ENCODE assay signal across 10 mouse cellular contexts in genomic region chr11:70313833-70314232, GRCm38 (mm10). TPM values are rescaled to one million over a fixed set of nuclear protein-coding genes. Genes with fewer than 3 reads are reported as not detected.
DNase-seq lines count a peak whose midpoint lies in the region; TF ChIP-seq lines count a peak whose summit lies in the region.
"Had no signal": no experiment of that assay in that cellular context is flagged by ENCODE, and none has a peak within 500 bp of the region (broad histone marks: within the 10 kb centered on the region; RNA-seq: fewer than 3 reads in every experiment).

No protein-coding gene starts in this region.

- peak; percentile 18 for DNase-seq in adrenal gland, adult 2 months
- no peak for DNase-seq in adrenal gland, postnatal 4 days (ENCODE audit: low spot score in 2 of 2)
- DNase-seq in left cerebral cortex, adult 2 months (ENCODE audit: extremely low spot score in 1 of 2, low spot score in 2 of 2) = no peak
- no peak for DNase-seq in left cerebral cortex, postnatal 10 days (ENCODE audit: extremely low spot score in 1 of 2, low spot score in 2 of 2)
- peak; percentile 24 to 45 for DNase-seq in adrenal gland, postnatal 36 days
- peak; percentile 68 for DNase-seq in naive thymus-derived CD4-positive, alpha-beta T cell, adult 2 months (ENCODE audit: low read depth)
- DNase-seq in right cerebral cortex, adult 18-20 months = no peak
- no peak for DNase-seq in neural tube, embryonic 10.5 days (ENCODE audit: extremely low spot score, low spot score)

- intact Hi-C loops in left cerebral cortex, adult 2 months (cut with DNase I) = no loop called here
- intact Hi-C loops in left cerebral cortex, postnatal 10 days (cut with DNase I) = no loop called here

- no peak overlapping the region for H3K4me3 ChIP-seq in left cerebral cortex, adult 2 months
- H3K4me3 ChIP-seq: hindbrain, embryonic 10.5 days had no signal

- TF ChIP-seq CTCF in left cerebral cortex, adult 2 months (IDR thresholded peaks at IDR 0.05) = peak; percentile 66

- H3K27ac ChIP-seq in left cerebral cortex, adult 2 months = no peak overlapping the region
- H3K27ac ChIP-seq: hindbrain, embryonic 10.5 days; macrophage had no signal

RNA-seq across cellular contexts. Expression of gene Alox12e, which starts 8.6 kb away (rescaled TPM):
- not detected for total RNA-seq in adrenal gland, adult 2 months (2021)
- 0.06 TPM in 1 of 2 replicates, not detected in the other for polyA plus RNA-seq in adrenal gland, adult 2 months (2012; rRNA removed)
- total RNA-seq in adrenal gland, postnatal 4 days (2021) = not detected
- total RNA-seq in left cerebral cortex, adult 2 months (2021) = under 1 TPM in 1 of 2 experiments, not detected in 1; 0.33 TPM
- total RNA-seq in left cerebral cortex, postnatal 10 days (2021) = under 1 TPM; 0.20 to 0.45 TPM
- total RNA-seq in adrenal gland, postnatal 36 days (2021) = not detected
- polyA plus RNA-seq: hindbrain, embryonic 10.5 days; macrophage had no signal

RNA-seq across cellular contexts. Expression of gene Alox15, which starts 38.0 kb away (rescaled TPM):
- 1 to 10 TPM; 2.8 to 6.8 TPM for total RNA-seq in adrenal gland, adult 2 months (2021)
- polyA plus RNA-seq in adrenal gland, adult 2 months (2012; rRNA removed) = 1.1 and 2.7 TPM in 2 replicates
- 1 to 10 TPM in 1 of 2 experiments, under 1 TPM in 1; 0.95 to 1.5 TPM for total RNA-seq in adrenal gland, postnatal 4 days (2021)
- total RNA-seq in left cerebral cortex, adult 2 months (2021) = not detected
- not detected for total RNA-seq in left cerebral cortex, postnatal 10 days (2021)
- total RNA-seq in adrenal gland, postnatal 36 days (2021) = 1 to 10 TPM; 1.9 to 6.0 TPM
- polyA plus RNA-seq: macrophage had no signal

RNA-seq across cellular contexts. Expression of gene Alox12, which starts 58.7 kb away (rescaled TPM):
- total RNA-seq in adrenal gland, adult 2 months (2021) = 1 to 10 TPM; 1.3 to 1.6 TPM
- 1.7 and 1.8 TPM in 2 replicates for polyA plus RNA-seq in adrenal gland, adult 2 months (2012; rRNA removed)
- 1 to 10 TPM; 3.4 to 3.7 TPM for total RNA-seq in adrenal gland, postnatal 4 days (2021)
- total RNA-seq in left cerebral cortex, adult 2 months (2021) = under 1 TPM; 0.16 to 0.19 TPM
- total RNA-seq in left cerebral cortex, postnatal 10 days (2021) = under 1 TPM; 0.32 to 0.41 TPM
- 1 to 10 TPM; 1.2 to 1.8 TPM for total RNA-seq in adrenal gland, postnatal 36 days (2021)

Comparison
In these comparisons a context has a peak if more than half of its experiments do, and no peak if none do; other contexts are left out.
1. DNase-seq: peak in adrenal gland, adult 2 months (single experiment), adrenal gland, postnatal 36 days (2 of 2) and naive thymus-derived CD4-positive, alpha-beta T cell, adult 2 months (single experiment); none in adrenal gland, postnatal 4 days (0 of 2), left cerebral cortex, adult 2 months (0 of 2), left cerebral cortex, postnatal 10 days (0 of 2), right cerebral cortex, adult 18-20 months (single experiment) and neural tube, embryonic 10.5 days (single experiment).